Mouse (Mus musculus) cortical plate, adult 2 months (tissue): ENCODE results near the gene Blnk. TPM values are rescaled to one million over a fixed set of nuclear protein-coding genes. Genes with fewer than 3 reads are reported as not detected.

ENCODE experiments used
- H3K27ac ChIP-seq: fragments of 200-500 bp; 2 replicates; pipeline ENCODE4 v1.5.1; 2012; ENCODE audit warnings: low read length, control low read depth, inconsistent platforms; ENCODE audit not compliant: insufficient read depth
- H3K4me1 ChIP-seq: fragments of 200-500 bp; 2 replicates; pipeline ENCODE4 v1.6.1; 2011; ENCODE audit warnings: low read length; ENCODE audit not compliant: control insufficient read depth, insufficient read depth
- H3K4me3 ChIP-seq: fragments of 200-500 bp; 2 replicates; pipeline ENCODE4 v1.5.1; 2011; ENCODE audit warnings: mild to moderate bottlenecking, low read length, control low read depth; ENCODE audit not compliant: insufficient read depth
- CTCF ChIP-seq: fragments of 200-500 bp; IDR thresholded peaks from 2 replicates; pipeline ENCODE4 v1.5.1; 2011; ENCODE audit warnings: mild to moderate bottlenecking, control low read depth, low read length; ENCODE audit not compliant: insufficient read depth; ENCODE audit errors: extremely low read depth
- POLR2A ChIP-seq: fragments of 200-500 bp; IDR thresholded peaks from 2 replicates; pipeline ENCODE4 v1.6.1; 2011; ENCODE audit warnings: mild to moderate bottlenecking, low read length, control low read depth; ENCODE audit not compliant: insufficient read depth; ENCODE audit errors: extremely low read depth
- polyA plus RNA-seq: library from polyadenylated mRNA; depleted of rRNA; stranded (reverse); fragments of >200 nt; gene quantifications from 2 replicates; pipeline ENCODE4 v1.2.3, GENCODE M21; 2012; rRNA removed

Blnk gene
- polyA plus RNA-seq, 1 experiment, result 8.4 TPM

DNA sequence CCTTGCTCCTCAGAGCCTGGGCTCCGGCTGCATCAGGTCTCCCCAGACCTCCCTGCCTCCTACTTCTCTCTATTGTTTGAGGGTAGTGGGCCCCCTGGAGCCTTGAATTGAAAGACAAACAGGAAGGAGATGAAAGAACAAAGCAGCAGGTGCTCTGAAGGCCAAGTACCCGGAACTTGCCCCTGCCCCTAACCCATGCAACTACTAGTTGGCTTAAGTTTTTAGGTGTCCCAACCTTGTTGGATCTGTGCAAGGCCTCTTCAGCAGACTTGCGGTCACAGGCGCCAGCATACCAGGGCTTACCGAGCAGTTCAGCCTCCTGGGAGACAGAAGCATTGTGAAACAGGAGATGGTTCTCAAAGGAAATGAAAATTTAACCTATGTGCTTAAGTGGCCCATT lies 58.3 kb downstream of the Blnk start:
- no peaks in the 10 kb centered on the region for H3K4me1 ChIP-seq
- H3K27ac ChIP-seq, result no peak overlapping the region
- no peak overlapping the region for H3K4me3 ChIP-seq
- no peak for TF ChIP-seq CTCF
- TF ChIP-seq POLR2A, result no peak

DNA sequence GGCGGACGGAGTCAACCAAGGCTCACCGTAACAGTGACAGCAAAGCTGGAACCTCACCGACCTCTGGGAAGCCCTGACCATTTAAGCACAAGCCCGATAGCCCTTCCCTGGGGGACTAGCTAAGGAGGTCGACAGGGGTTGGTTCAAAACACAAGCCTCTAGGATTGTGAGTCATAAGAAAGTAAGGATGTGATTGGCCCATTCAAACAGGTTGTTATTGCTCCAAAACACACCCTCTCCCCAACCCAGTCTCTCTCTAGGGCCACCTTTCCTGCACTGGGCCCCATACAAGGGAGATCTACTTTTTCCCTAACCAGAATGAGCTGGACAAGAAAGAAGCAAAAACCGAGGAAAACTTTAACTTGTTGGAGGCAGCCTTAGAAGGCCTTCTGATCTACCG lies 59.0 kb downstream of the Blnk start:
- TF ChIP-seq CTCF (no peak), POLR2A (no peak)
- Histone ChIP-seq H3K4me3 (no peak overlapping the region), H3K27ac (no peak overlapping the region)

DNA sequence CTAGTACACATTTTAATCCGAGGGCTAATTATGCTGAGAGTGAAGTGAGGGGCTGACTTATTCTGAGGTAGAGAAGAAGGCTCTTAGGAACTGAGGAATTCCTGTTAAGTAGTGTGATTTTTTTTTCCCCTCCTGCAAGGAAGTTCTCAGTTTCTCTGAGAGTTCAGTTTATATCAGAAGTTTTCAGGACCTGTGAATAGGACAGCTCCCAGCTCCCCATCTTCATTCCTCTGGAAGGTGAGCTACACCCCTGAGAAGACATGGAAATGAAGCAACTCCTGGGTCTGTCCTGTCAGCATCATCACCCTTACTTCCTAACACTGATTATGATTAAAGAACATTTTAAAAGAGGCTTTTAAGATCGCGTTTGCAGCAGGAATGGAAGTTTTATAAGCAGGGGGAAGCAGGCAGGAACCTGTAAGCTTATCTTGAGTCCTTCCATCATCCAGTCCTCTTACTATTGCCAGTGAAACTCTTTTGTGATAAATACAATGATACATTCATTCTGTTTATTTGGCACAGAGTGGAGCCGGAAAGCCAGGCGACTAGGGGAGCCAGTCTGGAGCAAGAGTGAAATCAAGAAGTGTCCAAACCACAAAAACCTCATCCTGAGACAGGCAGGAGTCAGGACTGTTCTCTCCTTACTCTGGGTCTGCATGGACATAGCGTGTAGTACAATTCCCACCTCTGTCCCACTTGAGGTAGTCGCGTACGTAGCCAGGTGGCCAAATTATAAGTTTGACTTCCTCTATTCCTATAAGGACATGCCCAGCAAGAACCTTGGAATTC lies 62.6 kb downstream of the Blnk start:
- TF ChIP-seq POLR2A, result no peak
- TF ChIP-seq CTCF, result no peak
- H3K27ac ChIP-seq, result no peak overlapping the region
- no peaks in the 10 kb centered on the region for H3K4me1 ChIP-seq
- no peak overlapping the region for H3K4me3 ChIP-seq

More for the DNA sequence above, 59.0 kb downstream of the Blnk start:
- no peaks in the 10 kb centered on the region for H3K4me1 ChIP-seq

DNA sequence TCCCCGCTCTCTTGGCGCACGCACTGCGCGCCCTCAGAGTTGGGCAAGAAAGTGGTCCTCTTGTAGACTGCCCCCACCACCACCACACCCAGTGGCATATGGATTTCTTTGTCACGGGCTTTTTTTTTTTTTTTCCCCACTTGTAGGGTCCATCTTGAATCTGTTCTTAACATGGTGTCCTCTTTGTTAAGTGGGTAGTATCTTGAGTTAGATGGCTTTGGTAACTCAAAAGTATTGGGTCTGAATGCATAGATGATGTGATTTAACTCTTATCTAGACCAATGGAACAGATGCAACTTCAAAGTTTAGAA lies 99.0 kb downstream of the Blnk start:
- H3K27ac ChIP-seq, result 0 out of 2 replicates have a peak overlapping the region, but pooled peaks have one; percentile 94
- no peaks in the 10 kb centered on the region for H3K4me1 ChIP-seq
- peak overlapping the region; percentile 94 for H3K4me3 ChIP-seq
- TF ChIP-seq CTCF (no peak), POLR2A (no peak)

DNA sequence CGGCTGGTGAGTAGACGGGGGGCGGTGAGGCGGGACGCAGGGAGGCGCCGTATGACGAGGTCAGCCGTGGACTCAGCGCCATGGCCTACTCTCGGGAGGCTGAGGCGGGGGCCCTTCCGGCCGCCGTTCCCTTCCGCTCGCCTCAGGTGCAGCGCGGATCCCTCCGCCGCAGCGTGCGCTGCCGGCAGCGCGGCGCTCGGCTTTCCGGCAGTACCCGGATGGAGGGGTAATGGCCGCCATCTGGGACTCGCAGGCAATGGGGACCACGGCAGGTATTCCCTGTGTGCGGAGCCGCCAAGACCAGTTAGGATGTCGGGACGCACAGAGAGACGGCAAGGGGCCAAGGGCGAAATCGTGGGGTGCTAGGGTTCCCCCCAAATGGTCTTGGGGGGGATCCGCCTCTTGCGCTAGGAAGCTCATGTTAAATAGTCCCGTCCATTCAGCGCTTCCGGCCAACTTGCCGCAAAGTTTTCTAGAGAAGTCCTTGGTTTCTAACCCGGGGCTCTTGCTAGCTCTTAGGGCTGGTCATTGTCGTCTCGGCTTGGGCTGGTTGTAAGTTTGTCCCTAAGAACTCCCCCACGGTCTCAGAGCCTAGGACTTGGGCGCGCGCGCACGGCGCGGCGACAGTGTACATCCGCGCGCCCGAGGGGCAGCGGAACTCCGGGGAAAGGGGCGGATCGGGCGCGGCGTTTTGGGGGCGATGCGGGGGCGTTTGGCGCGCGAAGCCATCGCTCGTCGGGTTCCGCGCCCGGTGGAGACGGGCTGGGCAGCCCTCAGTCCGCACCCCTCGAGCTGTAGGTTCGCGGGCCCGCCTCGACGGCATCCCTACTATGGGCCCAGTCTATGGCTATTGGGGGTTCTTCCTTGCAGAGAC lies 99.6 kb downstream of the Blnk start, which contains the start of gene Zfp518a:
Zfp518a (plus strand) TSS at position 187 of the 874 bp plus-strand sequence.
- TF ChIP-seq POLR2A, result no peak
- no peak for TF ChIP-seq CTCF
- peak within 1 kb of the TSS; percentile 94 for H3K4me3 ChIP-seq
- peak within 1 kb of the TSS; percentile 94 for H3K27ac ChIP-seq
- no peaks in the 10 kb centered on the region for H3K4me1 ChIP-seq

DNA sequence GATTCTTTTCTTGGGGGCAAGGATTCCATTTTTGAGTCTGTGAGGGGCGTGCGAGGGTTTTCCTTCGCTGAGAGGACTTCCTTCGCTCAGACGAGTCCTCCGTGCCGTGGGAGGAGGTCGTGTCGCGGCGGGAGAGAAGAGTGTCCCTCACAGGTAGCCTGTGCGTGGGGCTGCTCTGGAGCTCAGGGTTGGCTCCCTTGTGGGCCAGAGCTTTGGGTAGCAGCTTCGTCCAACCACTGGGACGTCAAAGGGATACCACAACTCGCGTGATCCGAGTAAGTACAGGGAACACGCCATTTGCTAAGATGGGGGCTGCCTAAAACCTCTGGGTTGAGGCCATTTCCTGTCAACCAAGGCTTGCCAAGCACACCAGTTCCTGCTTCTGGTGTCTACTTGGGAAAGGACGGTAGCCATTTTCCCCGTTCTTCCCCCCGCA lies 100.2 kb downstream of the Blnk start:
- TF ChIP-seq POLR2A (no peak), CTCF (no peak)
- Histone ChIP-seq H3K4me3 (peak overlapping the region; percentile 94), H3K27ac (peak overlapping the region; percentile 94; the same call in 1 of the 2 replicates), H3K4me1 (no peaks in the 10 kb centered on the region)

DNA sequence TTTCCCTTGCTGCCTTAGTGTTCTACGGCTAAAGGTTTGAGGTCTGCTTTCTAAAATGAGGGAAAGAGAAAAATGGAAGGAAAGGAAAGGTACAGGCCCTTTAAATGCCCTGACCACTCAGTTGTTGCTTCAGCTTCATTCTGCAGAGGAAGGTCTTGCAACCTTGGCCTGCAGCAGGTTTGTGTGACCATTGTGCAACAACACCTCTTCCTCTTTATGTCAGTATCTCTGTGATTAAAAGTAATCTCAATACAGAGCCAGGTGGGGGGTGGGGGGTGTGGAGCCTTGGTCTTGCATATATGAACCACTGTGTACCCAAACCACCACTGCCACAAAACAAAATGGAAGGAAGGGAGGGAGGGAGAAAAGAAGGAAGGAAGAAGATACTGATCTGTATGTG lies 105.4 kb downstream of the Blnk start:
- H3K4me1 ChIP-seq, result no peaks in the 10 kb centered on the region
- TF ChIP-seq CTCF (no peak), POLR2A (no peak)

DNA sequence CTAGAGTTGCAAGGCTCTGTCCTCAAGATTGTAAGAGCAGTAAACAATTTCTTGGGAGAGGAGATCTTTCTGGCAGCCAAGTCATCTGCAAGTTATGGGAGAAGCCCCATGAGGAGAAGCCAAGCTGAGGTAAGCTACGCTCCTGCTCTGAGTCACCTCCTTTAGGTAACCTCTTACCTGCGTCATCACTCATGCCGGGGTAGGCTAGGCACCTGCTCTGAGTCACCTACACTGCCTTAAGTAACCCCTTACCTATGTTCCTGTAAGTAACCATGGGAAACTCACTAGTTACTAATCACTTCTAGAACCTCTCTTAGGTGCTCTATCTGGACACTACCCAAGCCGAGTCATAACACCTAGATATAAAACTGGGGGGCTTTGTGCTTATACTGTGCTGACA lies 112.6 kb downstream of the Blnk start:
- H3K27ac ChIP-seq, result no peak overlapping the region
- H3K4me3 ChIP-seq, result no peak overlapping the region
- no peaks in the 10 kb centered on the region for H3K4me1 ChIP-seq
- TF ChIP-seq CTCF (no peak), POLR2A (no peak)

More for the DNA sequence above, 105.4 kb downstream of the Blnk start:
- Histone ChIP-seq H3K4me3 (no peak overlapping the region), H3K27ac (no peak overlapping the region)

Other genes with a start within 250 kb of the Blnk start
- gene Cc2d2b, start 245.8 kb downstream of the Blnk start, polyA plus RNA-seq, result 0.17 and 0.19 TPM in 2 replicates
- gene Ccnj, start 163.3 kb downstream of the Blnk start, polyA plus RNA-seq, result 6.8 and 7.0 TPM in 2 replicates
- 4.4 and 4.7 TPM in 2 replicates for gene Zfp518a, start 99.8 kb downstream of the Blnk start, polyA plus RNA-seq
- gene Dntt, start 34.7 kb upstream of the Blnk start, polyA plus RNA-seq, result not detected in 2 replicates
- 43.6 and 53.9 TPM in 2 replicates for gene Opalin, start 82.6 kb upstream of the Blnk start, polyA plus RNA-seq
- 0.45 and 0.67 TPM in 2 replicates for gene Tll2, start 212.3 kb upstream of the Blnk start, polyA plus RNA-seq